Mouse (Mus musculus) cerebellum, postnatal 4 days (tissue): ENCODE data around the gene Dync1li1.
A peak's percentile ranks its signal among the peaks of the same experiment; 100 is the strongest.
"Not testable (repeated sequence)": the region's sequence is repeated elsewhere in the genome, so short reads cannot be mapped to it uniquely, and the experiment has no call there.

ENCODE experiments used
- DNase-seq, 2 experiments: peaks; one replicate each; pipeline ENCODE4 v3.0.0; 2022; ENCODE audit warnings: low spot score in 2 of 2, mixed read lengths in 1 of 2

Gene Dync1li1

GRCm38 (mm10) chr9:114688252-114688952 is at the start of gene Dync1li1:
Gene Dync1li1 (plus strand): TSS chr9:114688790.
- DNase-seq, result peak; percentile 92 to 97

GRCm38 (mm10) chr9:114639186-114639748 is 49.3 kb upstream of the Dync1li1 start:
- peak in 1 of 2 experiments; percentile 6 for DNase-seq

- DNase-seq, result peak; percentile 91 to 97
These were observed 48.5 kb upstream of the Dync1li1 start, which contains the start of gene Cnot10 for GRCm38 (mm10) chr9:114639839-114640646. Gene Cnot10 (minus strand): TSS chr9:114640184.

GRCm38 (mm10) chr9:114646556-114647505 is 41.8 kb upstream of the Dync1li1 start:
- DNase-seq, result no peak

DNA sequence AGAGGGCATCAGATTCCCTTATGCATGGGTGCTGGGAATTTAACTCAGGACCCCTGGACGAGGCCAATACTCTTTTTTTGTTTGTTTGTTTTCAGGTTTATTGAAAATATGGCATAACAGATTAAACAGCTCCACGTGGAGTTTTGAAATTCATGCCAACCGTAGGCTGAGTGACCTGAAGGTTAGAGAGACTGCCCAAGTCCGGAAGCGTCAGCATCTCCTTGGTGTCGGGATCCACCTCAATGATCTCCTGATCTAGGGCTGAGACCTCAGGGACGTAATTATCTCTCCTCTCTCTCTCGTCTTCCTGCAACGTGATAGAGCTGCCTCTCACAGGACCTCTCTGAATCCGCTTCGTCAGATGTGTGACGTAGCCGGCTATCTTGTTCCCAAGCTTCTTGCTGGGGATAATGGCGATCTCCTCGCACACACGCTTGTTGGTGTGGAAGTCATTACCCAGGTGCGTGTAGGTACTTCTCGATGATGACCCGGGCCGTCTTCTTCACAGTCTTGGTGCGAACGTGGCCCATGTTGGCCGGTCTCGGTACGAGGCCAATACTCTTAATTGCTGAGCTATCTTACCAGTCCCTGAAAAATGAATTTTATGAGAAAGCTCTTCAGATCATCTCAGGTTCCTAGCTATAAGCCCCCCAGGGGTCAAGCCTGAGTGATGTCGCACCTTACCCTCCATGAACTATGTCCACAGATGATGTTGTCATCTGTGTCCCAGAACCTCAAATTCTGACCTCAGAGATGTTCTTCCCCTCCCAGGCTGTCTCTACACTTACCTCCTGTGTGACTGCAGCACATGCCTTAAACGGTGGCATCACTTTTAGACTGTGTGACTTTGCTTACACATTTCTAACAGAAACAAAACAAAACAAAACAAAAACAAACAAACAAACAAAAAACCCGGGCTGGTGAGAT is 40.8 kb upstream of the Dync1li1 start:
- DNase-seq, result no peak

DNA sequence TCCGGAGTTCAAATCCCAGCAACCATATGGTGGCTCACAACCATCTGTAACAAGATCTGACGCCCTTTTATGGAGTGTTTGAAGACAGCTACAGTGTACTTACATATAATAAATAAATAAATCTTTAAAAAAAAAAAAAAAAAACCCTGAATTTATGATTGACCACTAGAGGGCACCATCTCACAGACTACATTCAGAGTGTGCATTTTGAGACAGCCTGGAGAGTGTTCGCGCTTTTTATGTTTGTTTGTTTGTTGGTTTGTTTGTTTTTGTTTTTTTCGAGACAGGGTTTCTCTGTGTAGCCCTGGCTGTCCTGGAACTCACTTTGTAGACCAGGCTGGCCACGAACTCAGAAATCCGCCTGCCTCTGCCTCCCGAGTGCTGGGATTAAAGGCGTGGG is 40.1 kb upstream of the Dync1li1 start:
- DNase-seq, result not testable (repeated sequence)

GRCm38 (mm10) chr9:114649371-114649770 is 39.2 kb upstream of the Dync1li1 start:
- no peak for DNase-seq

DNA sequence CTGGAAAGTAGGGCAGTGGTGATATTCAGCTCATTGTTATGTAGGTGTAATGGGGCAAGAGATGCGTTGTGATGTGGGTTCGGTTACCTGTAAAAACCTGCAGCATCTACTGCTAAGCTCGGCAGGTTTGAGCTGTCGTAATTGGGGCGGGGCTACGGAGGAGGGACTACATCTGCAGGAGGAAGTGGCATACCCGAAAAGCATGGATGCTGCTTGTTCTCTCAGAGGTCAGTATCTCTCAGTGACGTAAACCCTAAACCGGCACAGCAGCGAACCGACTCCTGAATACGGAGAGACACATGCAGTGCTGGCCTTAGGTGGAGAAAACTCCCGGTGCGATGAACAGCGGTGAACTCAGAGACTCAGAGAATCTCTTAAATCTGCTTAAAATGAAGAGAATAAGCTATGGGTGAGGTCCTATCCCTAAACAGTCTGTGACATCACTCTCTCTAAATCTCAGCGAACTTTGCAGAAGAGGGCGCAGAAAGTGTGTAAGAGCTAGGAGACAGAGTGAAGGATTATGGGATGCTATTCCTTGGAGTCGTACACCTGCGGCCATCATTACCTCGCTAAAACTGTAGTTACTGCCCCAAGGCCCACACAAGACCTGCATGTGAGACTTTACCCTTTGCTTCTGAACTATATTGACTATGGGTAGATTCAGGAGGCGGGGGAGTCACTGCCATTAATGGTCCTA is 37.5 kb upstream of the Dync1li1 start:
- no peak for DNase-seq

DNA sequence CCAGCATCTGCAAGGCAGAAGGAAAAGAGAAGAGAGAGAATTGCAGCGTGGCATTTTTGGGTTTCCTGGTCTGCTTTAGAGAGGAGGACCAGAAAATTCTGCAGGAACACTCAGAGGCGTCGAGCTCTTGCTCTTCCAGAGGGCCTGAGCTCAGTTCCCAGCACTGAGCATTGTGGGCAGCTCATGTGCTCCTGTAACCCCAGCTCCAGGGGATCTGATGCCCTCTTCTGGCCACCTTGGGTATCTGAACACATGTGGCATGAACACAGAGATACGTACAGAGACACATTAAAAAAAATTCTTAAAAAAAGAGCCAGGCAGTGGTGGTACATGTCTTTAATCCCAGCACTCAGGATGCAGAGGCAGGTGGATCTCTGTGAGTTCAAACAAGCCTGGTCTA is 33.2 kb upstream of the Dync1li1 start:
- DNase-seq, result no peak

GRCm38 (mm10) chr9:114656701-114657100 is 31.9 kb upstream of the Dync1li1 start:
- DNase-seq, result no peak

- DNase-seq, result no peak
These were observed 28.1 kb upstream of the Dync1li1 start for GRCm38 (mm10) chr9:114660506-114660905.

- no peak for DNase-seq
These were observed 27.6 kb upstream of the Dync1li1 start for GRCm38 (mm10) chr9:114660983-114661382.

- DNase-seq, result no peak
These were observed 26.6 kb upstream of the Dync1li1 start for GRCm38 (mm10) chr9:114661991-114662390.

GRCm38 (mm10) chr9:114663782-114664181 is 24.8 kb upstream of the Dync1li1 start:
- DNase-seq, result no peak

DNA sequence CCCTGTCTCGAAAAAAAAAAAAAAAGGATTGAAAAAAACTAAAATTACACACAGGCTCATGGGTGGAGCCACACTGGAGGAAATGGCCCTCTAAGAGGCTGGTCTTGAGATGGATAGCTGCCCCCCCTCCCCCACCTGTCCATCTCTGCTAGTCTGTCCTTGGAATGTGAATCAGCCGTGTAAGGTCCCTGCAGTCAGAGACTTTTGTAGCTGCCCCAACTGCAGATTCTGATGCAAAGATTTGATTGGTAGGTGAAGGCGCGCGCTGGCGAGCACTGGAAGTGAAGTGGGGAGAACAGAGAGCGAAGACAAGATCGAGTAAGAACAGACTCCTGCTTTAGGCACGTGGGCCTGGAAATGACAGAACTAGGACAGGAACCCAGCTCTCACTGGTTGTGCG is 21.7 kb upstream of the Dync1li1 start:
- no peak for DNase-seq

GRCm38 (mm10) chr9:114668047-114668446 is 20.5 kb upstream of the Dync1li1 start:
- no peak for DNase-seq

GRCm38 (mm10) chr9:114669011-114669410 is 19.6 kb upstream of the Dync1li1 start:
- no peak for DNase-seq

DNA sequence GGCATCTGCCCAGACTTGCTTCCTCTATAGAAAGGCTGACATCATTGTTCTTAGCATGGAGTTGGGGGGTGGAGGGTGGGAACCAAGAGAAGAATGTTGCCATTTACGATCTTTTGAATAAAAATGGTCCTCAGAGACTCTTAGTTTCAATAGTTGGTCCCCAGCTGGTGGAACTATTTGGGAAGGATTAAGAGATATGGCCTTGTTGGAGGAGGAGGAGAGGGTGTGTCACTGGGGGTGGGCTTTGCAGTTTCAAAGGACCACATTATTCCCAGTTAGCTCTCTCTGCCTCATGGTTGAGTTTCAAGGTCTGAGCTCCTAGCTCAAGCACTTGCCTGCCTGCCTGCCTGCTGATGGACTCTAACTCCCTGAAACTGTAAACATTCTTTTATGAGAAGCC is 16.6 kb upstream of the Dync1li1 start:
- no peak for DNase-seq

- DNase-seq, result no peak
These were observed 15.7 kb upstream of the Dync1li1 start for GRCm38 (mm10) chr9:114672703-114673561.
